Mouse (Mus musculus) hindbrain, embryonic 14.5 days (tissue): ENCODE data around the gene Art1. TPM values are rescaled to one million over a fixed set of nuclear protein-coding genes. Genes with fewer than 3 reads are reported as not detected.

Experiments
- ATAC-seq: fragments of 200-750 bp; cut with Nextera tagmentation; 2 replicates; pipeline ENCODE4 v1.8.0; 2017; ENCODE audit warnings: moderate number of reproducible peaks, mild to moderate bottlenecking, moderate TSS enrichment, moderate library complexity; ENCODE audit not compliant: low FRiP score
- DNase-seq: peaks from one replicate; pipeline ENCODE4 v3.0.0-alpha.2; 2015; ENCODE audit warnings: low spot score
- H3K27ac ChIP-seq: fragments of 300-500 bp; sonication (generic); 2 replicates; pipeline ENCODE4 v1.5.1; 2014; ENCODE audit warnings: mild to moderate bottlenecking, moderate library complexity
- H3K27me3 ChIP-seq: fragments of 300-500 bp; sonication (generic); 2 replicates; pipeline ENCODE4 v1.6.1; 2014; ENCODE audit warnings: mild to moderate bottlenecking, low read length, mixed read lengths; ENCODE audit not compliant: control insufficient read depth, insufficient read depth
- H3K36me3 ChIP-seq: fragments of 300-500 bp; sonication (generic); replicated peaks from 2 replicates; pipeline ENCODE4 v1.6.1; 2014; ENCODE audit not compliant: control insufficient read depth, insufficient read depth
- H3K4me1 ChIP-seq: fragments of 300-500 bp; sonication (generic); replicated peaks from 2 replicates; pipeline ENCODE4 v1.6.1; 2014; ENCODE audit warnings: antibody characterized with exemption, low read length, mixed read lengths; ENCODE audit not compliant: control insufficient read depth, insufficient read depth
- H3K4me2 ChIP-seq: fragments of 300-500 bp; sonication (generic); replicated peaks from 2 replicates; pipeline ENCODE4 v1.6.1; 2014; ENCODE audit warnings: mild to moderate bottlenecking, moderate library complexity
- H3K4me3 ChIP-seq: fragments of 300-500 bp; sonication (generic); replicated peaks from 2 replicates; pipeline ENCODE4 v1.5.1; 2014; ENCODE audit warnings: mild to moderate bottlenecking, low read length
- H3K9ac ChIP-seq: fragments of 300-500 bp; sonication (generic); 2 replicates; pipeline ENCODE4 v1.6.1; 2014
- H3K9me3 ChIP-seq: fragments of 300-500 bp; sonication (generic); 2 replicates; pipeline ENCODE4 v1.6.1; 2016; ENCODE audit warnings: low read length; ENCODE audit not compliant: control insufficient read depth
- WGBS: fragments of 180-500 bp; shearing (Covaris S2); extraction: QIAGEN DNeasy Blood & Tissue Kit; methylation state at CpG from one replicate; pipeline ENCODE4 v1.1.7; 2014; 5-methylcytosine and 5-hydroxymethylcytosine counted together
- polyA plus RNA-seq: library from polyadenylated mRNA; unstranded; fragments of >200 nt; fragmentation: Nextera tagmentation; extraction: Ambion mirVana; gene quantifications from 2 replicates; pipeline ENCODE4 v1.2.1, GENCODE M21; 2014

The Art1 gene
- polyA plus RNA-seq = 0.29 TPM in 1 of 2 replicates, not detected in the other

DNA sequence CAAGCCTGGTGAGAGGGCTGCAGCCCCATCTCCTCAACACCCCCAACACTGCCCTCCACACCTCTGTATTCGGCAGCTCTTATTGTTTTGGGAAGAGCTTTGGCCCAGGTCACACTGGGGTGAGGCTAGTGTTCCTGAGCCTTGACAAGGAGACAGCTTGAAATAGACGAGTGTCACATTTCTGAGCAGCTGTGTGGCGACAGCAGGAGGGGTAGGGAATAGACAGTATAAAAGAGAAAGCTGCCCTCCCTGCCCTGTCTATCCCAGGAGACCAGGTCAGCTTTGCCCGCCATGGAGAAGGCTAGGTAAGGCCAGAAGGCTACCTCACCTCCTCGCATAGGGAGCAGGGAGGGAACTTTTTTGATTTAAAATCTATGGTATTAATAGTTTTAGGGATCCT, at the start of gene Art1:
Art1 (plus strand) TSS at position 257 of the 400 bp plus-strand sequence.
- H3K27me3 ChIP-seq = no peaks in the 10 kb centered on the region
- H3K36me3 ChIP-seq = no peaks in the 10 kb centered on the region
- H3K27ac ChIP-seq = no peak within 1 kb of the TSS
- no peaks in the 10 kb centered on the region for H3K9me3 ChIP-seq
- H3K9ac ChIP-seq = no peak within 1 kb of the TSS
- 36% methylated on average over 5 of the region's 5 CpGs for WGBS
- ATAC-seq (no peak), DNase-seq (no peak)
- H3K4me2 ChIP-seq = no peak within 1 kb of the TSS
- peaks cover 5% of the 10 kb centered on the region for H3K4me1 ChIP-seq
- H3K4me3 ChIP-seq = no peak within 1 kb of the TSS

DNA sequence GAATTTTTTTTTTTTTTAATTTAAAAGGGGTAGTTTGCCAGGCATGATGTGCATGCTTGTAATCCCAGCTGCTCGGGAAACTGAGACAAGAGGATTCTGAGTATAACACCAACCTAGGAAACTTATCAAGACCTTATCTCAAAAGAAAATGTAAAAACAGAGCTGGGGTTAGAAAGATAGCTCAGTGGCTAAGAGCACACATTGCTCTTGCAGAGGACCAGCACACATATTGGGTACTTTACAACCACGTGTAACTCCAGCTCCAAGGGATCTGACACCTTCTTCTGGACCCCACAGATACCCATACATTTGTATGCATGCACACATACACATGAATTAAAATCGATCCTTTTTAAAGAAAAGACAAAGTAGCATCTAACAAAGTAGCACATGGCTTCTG, 40.2 kb upstream of the Art1 start:
- Histone ChIP-seq H3K9me3 (no peaks in the 10 kb centered on the region), H3K4me2 (no peak overlapping the region), H3K9ac (no peak overlapping the region), H3K27me3 (no peaks in the 10 kb centered on the region), H3K4me1 (peaks cover 20% of the 10 kb centered on the region), H3K27ac (no peak overlapping the region), H3K4me3 (no peak overlapping the region), H3K36me3 (peaks cover 29% of the 10 kb centered on the region)
- 94% methylated on average over 3 of the region's 3 CpGs for WGBS
- DNase-seq = no peak
- ATAC-seq = no peak

DNA sequence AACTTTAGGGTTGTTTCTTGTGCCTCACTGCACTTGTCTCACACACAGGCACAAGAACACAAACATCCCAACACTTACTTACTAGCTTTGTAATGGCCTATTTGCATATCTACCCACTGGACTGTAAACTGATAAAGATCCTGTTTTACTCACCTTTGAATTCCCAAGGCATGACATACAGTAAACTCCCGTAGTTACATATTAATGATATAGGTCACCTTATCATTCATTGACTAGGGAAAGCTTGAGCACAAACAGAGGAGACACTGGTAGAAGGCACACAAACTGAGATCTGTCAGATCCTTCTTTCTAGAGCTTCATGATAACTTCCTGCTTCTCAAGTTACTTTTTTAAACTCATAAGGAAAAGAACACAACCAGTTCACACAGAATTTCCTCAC, 39.3 kb upstream of the Art1 start:
- WGBS = 98% methylated on average over 1 of the region's 1 CpGs
- Histone ChIP-seq H3K27me3 (no peaks in the 10 kb centered on the region), H3K36me3 (peaks cover 22% of the 10 kb centered on the region), H3K4me3 (no peak overlapping the region), H3K4me2 (no peak overlapping the region), H3K4me1 (peaks cover 22% of the 10 kb centered on the region), H3K9ac (no peak overlapping the region), H3K27ac (no peak overlapping the region), H3K9me3 (no peaks in the 10 kb centered on the region)
- ATAC-seq = no peak
- DNase-seq = no peak

DNA sequence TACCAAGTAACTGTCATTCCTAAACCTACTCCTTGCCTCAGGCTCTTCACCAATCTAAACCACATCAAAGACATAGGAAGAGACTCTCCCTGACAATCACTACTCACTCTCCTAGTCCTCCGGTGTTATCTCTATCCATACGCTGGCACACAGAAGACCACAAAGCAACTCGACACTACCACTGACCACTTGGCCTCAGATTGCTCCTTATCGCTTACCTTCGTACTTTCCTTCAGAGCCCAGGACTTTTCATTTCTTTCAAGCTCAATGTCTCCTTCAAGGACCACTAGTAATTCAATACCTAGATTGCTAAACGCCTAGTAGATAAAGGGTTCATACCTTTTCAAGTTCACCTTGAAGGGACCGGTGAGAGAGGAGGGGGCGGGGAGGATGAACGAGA, 37.7 kb upstream of the Art1 start:
- Histone ChIP-seq H3K36me3 (peaks cover 11% of the 10 kb centered on the region), H3K4me3 (peak overlapping the region; percentile 65), H3K27me3 (no peaks in the 10 kb centered on the region), H3K9me3 (no peaks in the 10 kb centered on the region), H3K9ac (peak overlapping the region; percentile 70; the same call in 1 of the 2 replicates), H3K4me2 (peak overlapping the region; percentile 75), H3K27ac (no peak overlapping the region), H3K4me1 (peaks cover 22% of the 10 kb centered on the region)
- WGBS = 93% methylated on average over 9 of the region's 9 CpGs
- no peak for DNase-seq
- ATAC-seq = no peak

DNA sequence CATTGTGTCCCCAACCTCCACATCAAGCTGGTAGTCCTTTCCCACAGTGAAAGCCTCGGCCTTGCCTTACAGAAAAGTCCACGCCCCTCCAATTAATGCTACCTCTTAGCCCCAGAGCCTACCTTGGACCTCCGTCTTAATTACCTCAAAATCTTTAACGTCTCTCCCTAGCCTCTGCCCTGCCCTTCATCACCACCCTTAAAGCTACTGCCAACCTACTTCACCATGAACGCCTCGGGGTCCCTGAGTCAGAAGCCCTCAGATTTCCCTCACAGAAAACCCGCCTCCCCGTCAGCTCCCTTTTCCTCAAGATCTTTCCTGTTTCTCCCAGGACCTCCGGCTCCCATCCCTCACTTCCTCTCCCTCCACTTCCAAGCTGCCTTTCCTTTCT, 36.9 kb upstream of the Art1 start:
- peak overlapping the region; percentile 65 for H3K4me3 ChIP-seq
- under 1% methylated on average over 9 of the region's 9 CpGs for WGBS
- H3K4me1 ChIP-seq = peaks cover 22% of the 10 kb centered on the region
- H3K36me3 ChIP-seq = peaks cover 4% of the 10 kb centered on the region; the same call in 1 of the 2 replicates
- peak overlapping the region; percentile 75 for H3K4me2 ChIP-seq
- H3K9ac ChIP-seq = peak overlapping the region; percentile 70
- peak overlapping the region; percentile 83 for H3K27ac ChIP-seq
- H3K9me3 ChIP-seq = no peaks in the 10 kb centered on the region
- no peaks in the 10 kb centered on the region for H3K27me3 ChIP-seq
- peak; percentile 51 for ATAC-seq
- DNase-seq = no peak

DNA sequence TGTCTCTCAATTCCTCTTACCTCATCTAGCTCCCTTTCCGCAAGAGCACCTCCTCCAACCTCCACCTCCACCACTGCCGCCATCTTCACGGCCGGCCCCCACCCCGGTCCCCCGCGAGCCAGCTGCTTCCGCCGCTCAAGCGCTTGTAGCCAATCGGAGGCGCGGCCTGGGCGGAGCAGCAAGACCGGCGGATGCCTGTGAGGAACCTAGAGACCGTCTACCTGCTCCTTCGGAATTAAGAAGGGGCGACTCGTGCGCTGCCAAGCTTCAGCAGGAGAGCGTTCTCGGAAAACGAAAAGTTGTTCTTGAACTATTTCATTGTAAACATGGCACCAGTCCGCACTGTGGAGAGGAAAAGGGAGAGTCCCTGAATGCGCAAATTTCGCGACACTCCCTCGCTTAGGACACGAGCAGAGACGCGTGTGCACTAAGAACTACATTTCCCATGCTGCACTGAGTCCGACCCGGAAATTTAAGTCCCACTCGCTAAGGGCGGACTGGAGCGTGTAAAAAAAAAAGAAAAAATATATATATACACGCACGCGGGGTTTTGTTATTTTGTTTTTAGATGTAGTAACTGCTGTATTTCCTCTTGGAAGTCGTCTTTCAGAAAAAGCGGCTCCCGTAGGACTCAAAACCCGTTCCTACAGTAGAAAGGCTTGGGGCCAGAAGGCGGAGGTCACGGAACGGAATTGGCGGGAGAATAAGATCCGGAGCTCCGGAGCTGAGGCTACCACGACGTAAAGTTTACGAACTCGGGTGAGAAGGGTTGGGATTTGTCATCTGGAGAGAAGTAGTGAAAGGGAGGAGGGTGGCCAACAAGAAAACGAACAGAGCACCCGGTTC, 36.3 kb upstream of the Art1 start, which contains the start of the genes Rnf121, Xndc1 and Xntrpc:
Rnf121 (minus strand) TSS at position 424 of the 846 bp plus-strand sequence.
Xndc1 (plus strand) TSS at position 466 of the 846 bp plus-strand sequence.
Xntrpc (plus strand) TSS at position 668 of the 846 bp plus-strand sequence.
- peak; percentile 88 for DNase-seq
- no peaks in the 10 kb centered on the region for H3K27me3 ChIP-seq
- H3K36me3 ChIP-seq = no peaks in the 10 kb centered on the region
- peak within 1 kb of the TSS; percentile 75 for H3K4me2 ChIP-seq
- H3K4me1 ChIP-seq = peaks cover 22% of the 10 kb centered on the region
- ATAC-seq = peak; percentile 99
- H3K4me3 ChIP-seq = peak within 1 kb of the TSS; percentile 65
- peak within 1 kb of the TSS; percentile 70 for H3K9ac ChIP-seq
- WGBS = under 1% methylated on average over 56 of the region's 56 CpGs
- H3K9me3 ChIP-seq = no peaks in the 10 kb centered on the region
- peak within 1 kb of the TSS; percentile 83 for H3K27ac ChIP-seq

DNA sequence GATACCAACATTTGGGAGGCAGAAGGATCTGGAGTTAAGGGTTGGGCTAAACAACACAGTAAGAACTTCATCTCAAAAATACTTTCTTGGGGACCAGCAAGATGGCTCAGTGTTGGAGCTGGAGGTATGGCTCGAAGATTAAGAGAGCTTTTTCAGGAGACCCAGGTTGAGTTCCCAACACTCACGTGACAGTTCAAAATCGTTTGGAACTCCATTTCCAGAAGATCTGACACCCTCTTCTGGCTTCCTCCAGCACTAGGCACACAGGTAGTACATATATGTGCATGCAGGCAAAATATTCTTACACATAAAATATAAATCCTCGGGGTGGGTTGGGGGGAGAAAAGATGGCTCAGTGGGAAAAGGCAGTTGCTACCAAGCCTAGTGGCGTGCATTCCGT, 35.2 kb upstream of the Art1 start:
- Histone ChIP-seq H3K9ac (peak overlapping the region; percentile 70; the same call in 1 of the 2 replicates), H3K27me3 (no peaks in the 10 kb centered on the region), H3K27ac (no peak overlapping the region), H3K36me3 (peaks cover 9% of the 10 kb centered on the region; the same call in 1 of the 2 replicates), H3K9me3 (no peaks in the 10 kb centered on the region), H3K4me1 (peaks cover 22% of the 10 kb centered on the region), H3K4me3 (peak overlapping the region; percentile 65), H3K4me2 (peak overlapping the region; percentile 75)
- no peak for ATAC-seq
- no peak for DNase-seq
- WGBS = 84% methylated on average over 6 of the region's 6 CpGs

DNA sequence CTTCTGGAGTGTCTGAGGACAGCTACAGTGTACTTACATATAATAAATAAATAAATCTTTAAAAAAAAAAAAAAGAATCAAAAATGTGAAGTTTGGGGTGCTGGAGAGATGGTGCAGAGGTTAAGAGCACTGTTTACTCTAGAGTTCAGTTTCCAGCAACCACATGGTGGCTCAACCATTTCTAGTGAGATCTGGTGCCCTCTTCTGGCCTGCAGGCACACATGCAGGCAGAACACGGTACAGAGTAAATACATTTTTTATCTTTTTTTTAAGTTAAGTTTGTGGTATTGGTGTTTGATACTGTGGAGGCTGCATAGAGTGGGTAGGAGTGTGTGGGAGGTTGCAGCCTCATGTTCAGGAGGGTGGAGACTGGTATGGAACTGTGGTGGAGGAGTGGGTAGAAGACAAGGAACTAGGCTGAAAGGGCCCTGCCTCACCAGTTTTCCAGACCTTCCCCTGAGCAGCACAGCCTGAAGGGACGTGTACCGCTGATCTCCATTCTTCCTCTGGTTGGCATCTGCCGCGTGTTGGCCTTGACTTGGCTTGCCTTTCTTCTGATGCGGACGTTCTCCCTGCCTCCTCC, 24.7 kb upstream of the Art1 start:
- Histone ChIP-seq H3K4me2 (no peak overlapping the region), H3K9ac (no peak overlapping the region), H3K27me3 (no peaks in the 10 kb centered on the region), H3K4me1 (no peaks in the 10 kb centered on the region), H3K36me3 (peaks cover 91% of the 10 kb centered on the region), H3K4me3 (no peak overlapping the region), H3K27ac (no peak overlapping the region), H3K9me3 (no peaks in the 10 kb centered on the region)
- ATAC-seq (no peak), DNase-seq (no peak)
- 78% methylated on average over 7 of the region's 7 CpGs for WGBS

DNA sequence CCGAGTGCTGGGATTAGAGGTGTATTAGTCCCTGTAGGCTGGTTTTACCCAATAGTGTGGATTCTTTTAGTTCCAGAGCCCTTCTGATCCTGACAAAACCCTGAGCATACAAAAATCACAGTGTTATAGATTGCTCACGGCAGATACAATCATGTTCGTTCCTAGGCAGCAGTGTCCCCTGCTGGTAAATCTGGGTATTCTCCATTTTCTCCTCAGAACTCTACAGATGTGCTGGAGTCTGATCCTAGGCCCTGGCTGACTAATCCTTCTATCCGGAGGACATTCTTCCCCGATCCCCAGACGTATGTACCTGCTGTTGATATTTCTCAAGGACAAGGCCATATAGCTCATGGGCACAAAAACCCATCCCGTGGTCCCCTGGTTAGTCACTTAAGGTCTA, 23.0 kb upstream of the Art1 start:
- DNase-seq = peak; percentile 52
- no peak overlapping the region for H3K4me3 ChIP-seq
- 78% methylated on average over 7 of the region's 7 CpGs for WGBS
- H3K4me1 ChIP-seq = no peaks in the 10 kb centered on the region
- H3K4me2 ChIP-seq = no peak overlapping the region
- H3K27me3 ChIP-seq = no peaks in the 10 kb centered on the region
- no peaks in the 10 kb centered on the region for H3K9me3 ChIP-seq
- peaks cover 90% of the 10 kb centered on the region for H3K36me3 ChIP-seq
- no peak overlapping the region for H3K27ac ChIP-seq
- H3K9ac ChIP-seq = no peak overlapping the region
- ATAC-seq = no peak
